Mouse (Mus musculus) heart, adult 11 months (tissue): Measurements from ENCODE around the gene Rom1.

Experiments used
- DNase-seq: peaks from one replicate; pipeline ENCODE4 v3.0.0; 2022

Gene Rom1

GRCm38 (mm10) chr19:8896231-8896630, 32.9 kb downstream of the Rom1 start:
- peak; percentile 89 for DNase-seq

GRCm38 (mm10) chr19:8895397-8895960, 33.7 kb downstream of the Rom1 start:
- peak; percentile 88 for DNase-seq

- DNase-seq = peak; percentile 98
Observed at GRCm38 (mm10) chr19:8892829-8893766, 36.1 kb downstream of the Rom1 start, which contains the start of gene Ints5. TSS of gene Ints5 (plus strand) at chr19:8893005.

- DNase-seq = peak; percentile 100
Observed at GRCm38 (mm10) chr19:8888511-8889385, 40.4 kb downstream of the Rom1 start, which contains the start of the genes 1810009A15Rik and Gm49416. TSS of gene 1810009A15Rik (plus strand) at chr19:8888853. TSS of gene Gm49416 (plus strand) at chr19:8888926.

- no peak for DNase-seq
Observed at GRCm38 (mm10) chr19:8887585-8888463, 41.3 kb downstream of the Rom1 start.

GRCm38 (mm10) chr19:8886916-8887584, 42.1 kb downstream of the Rom1 start:
- DNase-seq = no peak

- no peak for DNase-seq
Observed at GRCm38 (mm10) chr19:8883616-8884015, 45.5 kb downstream of the Rom1 start, which contains the start of the genes Lbhd1 and Gm49403. TSS of gene Lbhd1 (plus strand) at chr19:8883732. TSS of gene Gm49403 (plus strand) at chr19:8883930.

- DNase-seq = no peak
Observed at GRCm38 (mm10) chr19:8881034-8881392, 48.1 kb downstream of the Rom1 start.

- DNase-seq = peak; percentile 99
Observed at GRCm38 (mm10) chr19:8880311-8881033, 48.7 kb downstream of the Rom1 start, which contains the start of gene Uqcc3. TSS of gene Uqcc3 (minus strand) at chr19:8880923.
